Mouse (Mus musculus): Measurements from ENCODE around the gene Spaca4. TPM values are rescaled to one million over a fixed set of nuclear protein-coding genes. Genes with fewer than 3 reads are reported as not detected.

Spaca4 gene
- total RNA-seq, 4 experiments from 2014 or later = not detected

Other genes starting within 250 kb of the Spaca4 start
- not detected for gene Tulp2, start 243.9 kb downstream of the Spaca4 start, total RNA-seq (2022)
- 1 to 10 TPM in 3 of 4 experiments, not detected in 1; 1.9 to 3.2 (median 2.9) TPM for gene Gm45808, start 239.0 kb downstream of the Spaca4 start, total RNA-seq (2022)
- 1 to 10 TPM; 5.9 to 7.0 (median 6.3) TPM for gene Dhdh, start 237.0 kb downstream of the Spaca4 start, total RNA-seq (2022)
- 100 to 1,000 TPM in 3 of 4 experiments, 10 to 100 TPM in 1; 97.8 to 121 (median 110) TPM for gene Nucb1, start 215.4 kb downstream of the Spaca4 start, total RNA-seq (2022)
- 10 to 100 TPM; 16.0 to 27.0 (median 22.4) TPM for gene Ppp1r15a, start 199.5 kb downstream of the Spaca4 start, total RNA-seq (2022)
- 1 to 10 TPM; 3.0 to 5.1 (median 4.0) TPM for gene Plekha4, start 199.5 kb downstream of the Spaca4 start, total RNA-seq (2022)
- 1 to 10 TPM in 2 of 4 experiments, under 1 TPM in 1, not detected in 1; 0.72 to 2.6 (median 1.2) TPM for gene Hsd17b14, start 170.9 kb downstream of the Spaca4 start, total RNA-seq (2022)
- gene Bcat2, start 155.7 kb downstream of the Spaca4 start, total RNA-seq (2022) = 10 to 100 TPM; 19.3 to 21.1 (median 19.9) TPM
- not detected for gene Fgf21, start 110.3 kb downstream of the Spaca4 start, total RNA-seq (2022)
- under 1 TPM in 1 of 4 experiments, not detected in 3; 0.21 TPM for gene Fut1, start 108.5 kb downstream of the Spaca4 start, total RNA-seq (2022)
- gene Izumo1, start 104.0 kb downstream of the Spaca4 start, total RNA-seq (2022) = not detected
- gene Rasip1, start 98.3 kb downstream of the Spaca4 start, total RNA-seq (2022) = 1 to 10 TPM; 5.9 to 7.6 (median 6.6) TPM
- gene Mamstr, start 85.8 kb downstream of the Spaca4 start, total RNA-seq (2022) = 1 to 10 TPM; 3.5 to 6.0 (median 5.6) TPM
- gene Fut2, start 59.4 kb downstream of the Spaca4 start, total RNA-seq (2022) = under 1 TPM in 1 of 4 experiments, not detected in 3; 0.59 TPM
- gene Ntn5, start 41.8 kb downstream of the Spaca4 start, total RNA-seq (2022) = 1 to 10 TPM; 7.6 to 8.7 (median 8.2) TPM
- 1 to 10 TPM in 1 of 4 experiments, under 1 TPM in 3; 0.63 to 1.1 (median 0.87) TPM for gene Sec1, start 31.4 kb downstream of the Spaca4 start, total RNA-seq (2022)
- 100 to 1,000 TPM; 230 to 247 (median 241) TPM for gene Car11, start 26.0 kb downstream of the Spaca4 start, total RNA-seq (2022)
- 100 to 1,000 TPM; 164 to 236 (median 186) TPM for gene Dbp, start 20.7 kb downstream of the Spaca4 start, total RNA-seq (2022)
- gene Rpl18, start 10.4 kb downstream of the Spaca4 start, total RNA-seq (2022) = 100 to 1,000 TPM; 340 to 384 (median 357) TPM
- 10 to 100 TPM; 24.9 to 27.4 (median 25.3) TPM for gene Sphk2, start 7.8 kb downstream of the Spaca4 start, total RNA-seq (2022)
- under 1 TPM in 1 of 4 experiments, not detected in 3; 0.14 TPM for gene Fam83e, start 4.6 kb downstream of the Spaca4 start, total RNA-seq (2022)
- gene Lmtk3, start 57.9 kb upstream of the Spaca4 start, total RNA-seq (2022) = 100 to 1,000 TPM; 219 to 241 (median 237) TPM
- 10 to 100 TPM; 12.9 to 15.9 (median 14.9) TPM for gene Sult2b1, start 58.9 kb upstream of the Spaca4 start, total RNA-seq (2022)
- gene Cyth2, start 88.8 kb upstream of the Spaca4 start, total RNA-seq (2022) = 100 to 1,000 TPM; 184 to 196 (median 188) TPM
- gene Kcnj14, start 99.0 kb upstream of the Spaca4 start, total RNA-seq (2022) = 1 to 10 TPM; 1.9 to 2.5 (median 2.3) TPM
- gene Grwd1, start 105.1 kb upstream of the Spaca4 start, total RNA-seq (2022) = 10 to 100 TPM; 20.5 to 22.8 (median 21.6) TPM
- 10 to 100 TPM; 67.2 to 79.8 (median 74.9) TPM for gene Kdelr1, start 147.0 kb upstream of the Spaca4 start, total RNA-seq (2022)
- 10 to 100 TPM; 11.1 to 12.9 (median 11.8) TPM for gene Grin2d, start 152.6 kb upstream of the Spaca4 start, total RNA-seq (2022)
- under 1 TPM in 1 of 4 experiments, not detected in 3; 0.98 TPM for gene Syngr4, start 170.9 kb upstream of the Spaca4 start, total RNA-seq (2022)
- 10 to 100 TPM; 18.7 to 24.9 (median 22.7) TPM for gene Tmem143, start 171.1 kb upstream of the Spaca4 start, total RNA-seq (2022)
- gene Emp3, start 195.6 kb upstream of the Spaca4 start, total RNA-seq (2022) = 1 to 10 TPM; 4.3 to 7.4 (median 6.3) TPM
- 1 to 10 TPM; 2.1 to 3.7 (median 2.9) TPM for gene Ccdc114, start 198.3 kb upstream of the Spaca4 start, total RNA-seq (2022)